Mouse (Mus musculus) activated CD4-positive, CD25-positive, alpha-beta regulatory T cell, adult 4 months (primary cell): ENCODE measurements at regions not wholly inside any gene's neighbourhood (a gene's known extent, or its start where the extent isn't known, plus 50 kb on each side); places are given as distances from the start of the nearest gene placed in this dataset.

Experiments
- ATAC-seq: one replicate; pipeline ENCODE4 v1.8.0; 2017

GRCm38 (mm10) chr10:98665936-98666505, 248.2 kb upstream of the Atp2b1 start:
- no peak for ATAC-seq

GRCm38 (mm10) chr10:98667728-98668127, 246.5 kb upstream of the Atp2b1 start:
- ATAC-seq = no peak

GRCm38 (mm10) chr10:98674131-98674530, 240.1 kb upstream of the Atp2b1 start:
- no peak for ATAC-seq

GRCm38 (mm10) chr10:98676907-98677306, 237.3 kb upstream of the Atp2b1 start:
- no peak for ATAC-seq

GRCm38 (mm10) chr10:98678234-98678633, 236.0 kb upstream of the Atp2b1 start:
- no peak for ATAC-seq

- no peak for ATAC-seq
Measured at GRCm38 (mm10) chr10:98682436-98682835, 231.8 kb upstream of the Atp2b1 start.

- peak; percentile 100 for ATAC-seq
Measured at GRCm38 (mm10) chr10:98684195-98684594, 230.0 kb upstream of the Atp2b1 start.

- no peak for ATAC-seq
Measured at GRCm38 (mm10) chr10:98684707-98685106, 229.5 kb upstream of the Atp2b1 start.

- no peak for ATAC-seq
Measured at GRCm38 (mm10) chr10:98685739-98686138, 228.5 kb upstream of the Atp2b1 start.

- ATAC-seq = no peak
Measured at GRCm38 (mm10) chr10:98686370-98686769, 227.8 kb upstream of the Atp2b1 start.

GRCm38 (mm10) chr10:98691816-98692215, 222.4 kb upstream of the Atp2b1 start:
- ATAC-seq = no peak

- ATAC-seq = no peak
Measured at GRCm38 (mm10) chr10:98694690-98695370, 219.4 kb upstream of the Atp2b1 start.

GRCm38 (mm10) chr10:98695371-98695725, 218.9 kb upstream of the Atp2b1 start:
- no peak for ATAC-seq

- ATAC-seq = no peak
Measured at GRCm38 (mm10) chr10:98697866-98698265, 216.3 kb upstream of the Atp2b1 start.

GRCm38 (mm10) chr10:98699579-98699978, 214.6 kb upstream of the Atp2b1 start:
- ATAC-seq = no peak

GRCm38 (mm10) chr10:98700407-98700806, 213.8 kb upstream of the Atp2b1 start:
- no peak for ATAC-seq

- ATAC-seq = no peak
Measured at GRCm38 (mm10) chr10:98701285-98701684, 212.9 kb upstream of the Atp2b1 start.

GRCm38 (mm10) chr10:98702470-98703215, 211.6 kb upstream of the Atp2b1 start:
- ATAC-seq = no peak

- no peak for ATAC-seq
Measured at GRCm38 (mm10) chr10:98703642-98704293, 210.4 kb upstream of the Atp2b1 start.

GRCm38 (mm10) chr10:98704559-98704958, 209.6 kb upstream of the Atp2b1 start:
- ATAC-seq = no peak

- no peak for ATAC-seq
Measured at GRCm38 (mm10) chr10:98717856-98718255, 196.3 kb upstream of the Atp2b1 start.

GRCm38 (mm10) chr10:98718706-98719105, 195.5 kb upstream of the Atp2b1 start:
- ATAC-seq = no peak

- no peak for ATAC-seq
Measured at GRCm38 (mm10) chr10:98720256-98721005, 193.8 kb upstream of the Atp2b1 start.
